Mouse (Mus musculus) ZHBTc4 (cell line): ENCODE results near the gene F10.

Experiments used
- DNase-seq: peaks from one replicate; pipeline ENCODE4 v3.0.0-alpha.2; 2011; ENCODE audit warnings: low read depth, low spot score

Gene F10

GRCm38 (mm10) chr8:13037015-13037414 lies at the start of gene F10:
TSS of gene F10 (plus strand) at chr8:13037308.
- DNase-seq = no peak

GRCm38 (mm10) chr8:12987571-12987970 lies 49.5 kb upstream of the F10 start:
- DNase-seq = no peak

- no peak for DNase-seq
These were observed 48.2 kb upstream of the F10 start for GRCm38 (mm10) chr8:12988722-12989430.

GRCm38 (mm10) chr8:12991411-12991810 lies 45.7 kb upstream of the F10 start:
- no peak for DNase-seq

DNA sequence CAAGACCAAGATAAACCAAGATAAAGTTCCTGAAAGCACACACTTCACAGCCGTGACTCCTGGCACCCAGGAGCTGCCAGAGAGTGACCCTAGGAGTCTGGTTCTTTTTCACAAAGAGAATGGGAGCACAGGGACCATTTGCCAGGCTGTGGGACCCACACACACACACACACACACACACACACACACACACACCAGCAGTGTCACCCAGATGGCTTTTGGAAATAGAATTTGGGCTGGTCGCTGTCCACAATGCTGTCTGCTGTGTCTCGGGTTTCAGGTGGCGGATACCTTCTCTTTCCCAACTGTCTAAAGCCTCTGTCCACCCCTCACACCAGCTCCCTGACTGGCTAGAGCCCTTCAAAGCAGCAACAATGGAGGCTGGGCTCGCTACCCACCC lies 42.6 kb upstream of the F10 start:
- no peak for DNase-seq

GRCm38 (mm10) chr8:12995481-12995880 lies 41.6 kb upstream of the F10 start:
- no peak for DNase-seq

DNA sequence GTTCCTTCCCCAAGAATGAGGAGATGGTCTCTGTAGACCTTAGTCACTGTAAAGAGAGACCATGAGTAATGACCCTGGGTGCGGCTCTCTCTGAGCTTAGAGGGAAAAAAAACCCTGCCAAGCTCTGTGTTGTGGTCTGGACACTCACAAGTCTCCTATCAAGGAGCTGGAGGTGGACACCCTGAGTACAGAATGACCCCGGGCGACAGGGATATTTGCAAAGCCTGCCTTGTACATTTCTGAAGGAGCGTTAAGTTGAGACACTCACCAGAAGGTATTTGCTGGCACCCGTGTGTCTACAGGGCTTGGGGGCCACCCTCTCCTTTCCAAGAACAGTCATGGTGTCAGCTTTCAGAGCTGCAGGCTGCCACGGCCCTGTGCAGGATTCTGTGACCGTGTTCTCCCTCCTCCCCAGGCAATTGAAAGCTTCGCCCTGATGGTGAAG lies 40.3 kb upstream of the F10 start:
- DNase-seq = no peak

DNA sequence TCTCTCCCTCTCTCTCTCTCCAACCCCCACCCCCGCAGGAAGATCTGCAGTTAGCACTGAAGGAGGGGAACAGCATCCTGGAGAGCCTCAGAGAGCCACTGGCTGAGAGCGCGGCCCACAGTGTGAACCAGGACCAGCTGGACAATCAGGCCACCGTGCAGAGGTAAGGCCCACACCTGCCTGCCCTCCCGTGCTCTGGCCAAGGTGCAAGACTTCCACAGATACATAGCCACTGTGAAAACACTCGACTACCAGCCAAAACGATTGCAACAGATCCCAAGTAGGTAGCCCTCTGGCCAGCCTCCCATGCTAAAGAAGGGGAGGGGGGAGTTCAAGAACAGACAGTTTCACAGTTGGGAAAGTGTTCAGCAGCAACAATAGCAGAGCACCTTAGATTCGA lies 38.8 kb upstream of the F10 start:
- no peak for DNase-seq

DNA sequence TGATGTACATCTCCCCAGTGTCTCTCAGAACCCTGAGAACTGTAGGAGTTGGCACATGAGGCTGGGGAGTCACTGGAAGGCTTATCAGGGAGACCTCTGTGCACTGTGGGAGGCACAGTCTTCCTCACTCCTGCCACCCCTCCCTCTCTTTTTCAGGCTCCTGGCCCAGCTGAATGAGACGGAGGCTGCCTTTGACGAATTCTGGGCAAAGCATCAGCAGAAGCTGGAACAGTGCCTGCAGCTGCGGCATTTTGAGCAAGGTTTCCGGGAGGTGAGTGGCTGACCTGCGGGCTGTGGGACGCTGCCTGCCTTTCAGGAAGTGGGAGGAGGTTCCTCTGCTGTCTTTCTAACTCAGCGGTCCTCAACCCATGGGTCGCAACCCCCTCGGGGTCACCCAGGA lies 37.3 kb upstream of the F10 start:
- DNase-seq = no peak

- DNase-seq = no peak
These were observed 29.6 kb upstream of the F10 start for GRCm38 (mm10) chr8:13007458-13007857.

DNA sequence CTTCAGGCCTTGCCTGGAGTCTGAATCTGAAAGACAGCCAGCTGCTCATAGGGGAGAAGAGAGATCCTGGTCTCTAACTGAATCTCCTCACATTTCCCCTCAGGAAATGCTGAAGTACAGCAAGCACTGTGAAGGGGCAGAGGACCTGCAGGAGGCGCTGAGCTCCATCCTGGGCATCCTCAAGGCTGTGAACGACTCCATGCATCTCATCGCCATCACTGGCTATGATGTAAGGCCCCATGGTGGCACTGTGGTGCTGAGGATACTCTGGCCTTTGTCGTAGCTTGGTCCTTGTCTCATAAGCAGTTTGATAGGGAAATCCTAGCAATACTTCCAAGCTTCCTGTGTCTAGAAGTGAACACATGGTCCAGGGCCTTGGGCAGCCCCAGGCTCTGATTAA lies 26.8 kb upstream of the F10 start:
- DNase-seq = peak; percentile 20

DNA sequence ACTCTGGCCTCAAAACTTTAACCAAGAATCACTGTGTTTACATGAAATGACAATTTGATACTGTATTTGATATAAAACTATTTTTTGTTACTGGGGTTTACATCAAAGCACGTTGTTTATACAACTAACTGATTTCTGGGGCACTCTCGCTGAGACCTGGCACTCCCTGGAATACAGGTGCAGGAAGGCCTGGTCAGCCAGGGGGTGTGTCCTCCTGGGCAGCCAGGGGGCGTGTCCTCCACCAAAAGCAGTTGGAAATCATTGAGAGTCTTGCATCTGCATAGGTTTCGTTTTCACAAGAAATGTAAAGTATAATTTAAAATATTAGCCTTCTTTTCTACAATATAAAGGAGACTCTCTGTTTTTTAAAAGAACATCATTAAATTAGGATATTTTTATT lies 17.5 kb upstream of the F10 start:
- DNase-seq = no peak

DNA sequence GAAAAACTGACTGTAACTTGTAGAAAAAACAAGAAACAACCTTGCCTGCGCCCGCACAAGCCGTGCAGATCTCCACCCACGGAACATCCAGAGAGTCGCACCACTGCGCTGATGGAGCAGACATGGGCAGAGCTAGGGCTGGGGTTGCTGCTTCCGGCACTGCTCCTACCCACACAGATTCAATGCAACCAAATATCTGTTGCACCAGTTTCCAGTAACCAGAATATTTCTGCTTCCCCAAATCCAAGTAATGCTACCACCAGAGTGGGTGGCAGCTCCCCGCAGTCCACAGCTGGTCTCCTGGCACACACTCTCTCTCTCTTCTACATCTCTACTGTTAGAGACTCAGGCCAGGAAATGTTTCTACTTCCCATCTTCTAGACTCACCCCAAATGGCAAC lies 15.3 kb upstream of the F10 start:
- DNase-seq = no peak

- DNase-seq = no peak
These were observed 11.5 kb upstream of the F10 start, which contains the start of gene F7 for GRCm38 (mm10) chr8:13025487-13026224. TSS of gene F7 (plus strand) at chr8:13026034.

GRCm38 (mm10) chr8:13027615-13028014 lies 9.5 kb upstream of the F10 start:
- DNase-seq = no peak

- DNase-seq = no peak
These were observed 8.6 kb upstream of the F10 start for GRCm38 (mm10) chr8:13028482-13028881.

GRCm38 (mm10) chr8:13036346-13036812 lies 729 bp upstream of the F10 start:
- DNase-seq = no peak

- DNase-seq = no peak
These were observed 461 bp downstream of the F10 start for GRCm38 (mm10) chr8:13037569-13037968.

- DNase-seq = no peak
These were observed 1.9 kb downstream of the F10 start for GRCm38 (mm10) chr8:13039054-13039453.

DNA sequence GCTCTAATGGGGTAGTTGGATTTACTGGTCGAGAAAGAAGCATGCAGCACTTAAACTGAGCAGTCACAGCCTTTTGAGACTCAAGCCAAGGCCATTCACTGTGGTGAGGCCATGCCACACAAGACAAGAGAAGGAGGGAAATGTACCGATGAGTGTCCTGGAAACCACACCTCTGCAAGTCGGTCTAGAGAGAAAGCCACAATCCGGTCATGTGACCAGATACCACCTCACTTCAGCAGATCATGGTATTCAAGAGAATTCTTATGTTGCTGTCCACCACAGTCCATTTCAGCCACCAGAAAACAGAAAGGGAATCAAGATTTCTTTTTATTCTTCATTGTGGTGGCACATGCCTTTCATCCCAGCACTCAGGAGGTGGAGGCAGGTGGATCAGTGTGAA lies 4.4 kb downstream of the F10 start:
- DNase-seq = no peak

DNA sequence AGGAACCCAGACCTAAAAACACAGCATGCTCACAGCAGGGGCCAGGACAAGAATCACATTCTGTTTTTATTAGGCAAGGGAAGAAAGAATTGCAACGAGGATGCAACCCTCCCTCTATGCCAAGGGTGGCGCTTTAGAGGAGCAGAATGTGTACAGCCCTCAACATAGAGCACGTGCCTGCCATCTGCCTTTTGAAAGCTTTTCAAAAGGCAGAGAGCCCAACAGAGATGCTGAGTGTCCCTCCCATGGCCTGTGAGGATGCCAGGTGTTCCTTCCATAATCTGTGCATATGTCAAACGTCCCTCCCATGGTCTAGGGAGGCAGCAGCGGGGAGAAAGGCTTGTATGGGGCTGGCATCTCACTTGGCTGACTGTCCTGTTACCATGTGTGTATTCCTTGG lies 10.5 kb downstream of the F10 start:
- DNase-seq = no peak

DNA sequence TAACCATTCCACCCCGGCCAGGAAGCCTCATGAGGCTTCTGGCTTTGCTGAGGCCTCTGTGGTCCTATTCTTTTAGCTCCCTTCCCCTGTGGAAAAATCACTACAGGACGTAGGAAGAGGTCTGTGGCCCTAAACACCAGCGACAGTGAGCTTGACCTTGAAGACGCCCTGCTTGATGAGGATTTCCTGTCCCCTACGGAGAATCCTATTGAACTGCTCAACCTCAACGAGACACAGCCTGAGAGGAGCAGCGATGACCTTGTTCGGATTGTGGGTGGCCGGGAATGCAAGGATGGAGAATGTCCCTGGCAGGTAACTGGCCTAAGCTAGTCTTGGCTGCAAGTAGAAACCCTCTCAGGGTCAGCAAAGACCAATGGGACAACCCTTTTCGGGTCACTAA lies 13.4 kb downstream of the F10 start:
- DNase-seq = peak; percentile 70

GRCm38 (mm10) chr8:13057351-13057750 lies 20.2 kb downstream of the F10 start:
- no peak for DNase-seq
